ENCODE assay signal across 8 mouse cellular contexts in genomic region chrX:10577356-10577755, GRCm38 (mm10).
DNase-seq lines count a peak whose midpoint lies in the region; ATAC-seq and TF ChIP-seq lines count a peak whose summit lies in the region.

No protein-coding gene starts in this region.

- no peak overlapping the region for H3K4me3 ChIP-seq in kidney, embryonic 16.5 days (ENCODE audit: low read length)
- no peak overlapping the region for H3K4me3 ChIP-seq in hindbrain, postnatal 0 days (ENCODE audit: low read length)

- no peaks in the 10 kb centered on the region for H3K36me3 ChIP-seq in kidney, embryonic 16.5 days (ENCODE audit: insufficient read depth, low read length)
- no peaks in the 10 kb centered on the region for H3K36me3 ChIP-seq in hindbrain, postnatal 0 days (ENCODE audit: insufficient read depth, low read length)

- no peak overlapping the region for H3K27ac ChIP-seq in kidney, embryonic 16.5 days (ENCODE audit: low read length)
- H3K27ac ChIP-seq in hindbrain, postnatal 0 days = no peak overlapping the region

- no peaks in the 10 kb centered on the region for H3K4me1 ChIP-seq in kidney, embryonic 16.5 days (ENCODE audit: insufficient read depth, low read length)
- no peaks in the 10 kb centered on the region for H3K4me1 ChIP-seq in hindbrain, postnatal 0 days (ENCODE audit: insufficient read depth, low read length)

- H3K9me3 ChIP-seq in kidney, embryonic 16.5 days (ENCODE audit: low read length) = no peaks in the 10 kb centered on the region
- H3K9me3 ChIP-seq in hindbrain, postnatal 0 days (ENCODE audit: low read length) = no peaks in the 10 kb centered on the region

- peak; percentile 12 to 18 for DNase-seq in kidney, adult 8-10 months
- peak; percentile 24 to 30 for DNase-seq in B cell, adult 2 months
- peak; percentile 14 for DNase-seq in ES-CJ7 (ENCODE audit: low read depth, low spot score)
- DNase-seq in hindbrain, postnatal 0 days (ENCODE audit: low spot score) = peak; percentile 77
- DNase-seq in yolk sac, embryonic 10.5 days (ENCODE audit: low spot score) = peak; percentile 6
- DNase-seq in adrenal gland, postnatal 14 days = no peak
- DNase-seq in gastrocnemius, postnatal 36 days = no peak

- TF ChIP-seq CTCF in hindbrain, postnatal 0 days (IDR thresholded peaks at IDR 0.05; ENCODE audit: low read depth) = peak; percentile 73

- no peak overlapping the region for H3K9ac ChIP-seq in kidney, embryonic 16.5 days (replicated peaks; ENCODE audit: low read length)
- no peak overlapping the region for H3K9ac ChIP-seq in hindbrain, postnatal 0 days (replicated peaks; ENCODE audit: low read length)

- no peak overlapping the region for H3K4me2 ChIP-seq in kidney, embryonic 16.5 days (replicated peaks; ENCODE audit: low read depth, low read length)
- no peak overlapping the region for H3K4me2 ChIP-seq in hindbrain, postnatal 0 days (ENCODE audit: low read depth, low read length)

- intact Hi-C loops in gastrocnemius, postnatal 36 days (cut with DNase I) = no loop called here

- 25% methylated on average over 1 of the region's 1 CpGs for WGBS in kidney, embryonic 16.5 days
- WGBS in hindbrain, postnatal 0 days = 11% methylated on average over 1 of the region's 1 CpGs

- H3K27me3 ChIP-seq in kidney, embryonic 16.5 days (ENCODE audit: insufficient read depth, low read length) = no peaks in the 10 kb centered on the region; the same call in 1 of the 2 replicates
- H3K27me3 ChIP-seq in hindbrain, postnatal 0 days (ENCODE audit: insufficient read depth, low read length) = no peaks in the 10 kb centered on the region

- ATAC-seq in kidney, embryonic 16.5 days (ENCODE audit: low FRiP score, low TSS enrichment) = no peak
- 0 out of 2 replicates have a peak, but pooled peaks have one; percentile 27 for ATAC-seq in hindbrain, postnatal 0 days

Comparison
In these comparisons a context has a peak if more than half of its experiments do, and no peak if none do; other contexts are left out.
1. DNase-seq: peak in kidney, adult 8-10 months (2 of 2), B cell, adult 2 months (2 of 2), ES-CJ7 (single experiment), hindbrain, postnatal 0 days (single experiment) and yolk sac, embryonic 10.5 days (single experiment); none in adrenal gland, postnatal 14 days (single experiment) and gastrocnemius, postnatal 36 days (0 of 2).